10 mouse cellular contexts compared by ENCODE assay signal in genomic region chr13:31618919-31619655, GRCm38 (mm10). TPM values are rescaled to one million over a fixed set of nuclear protein-coding genes. Genes with fewer than 3 reads are reported as not detected.
DNase-seq lines count a peak whose midpoint lies in the region; ATAC-seq and TF ChIP-seq lines count a peak whose summit lies in the region.
"Had no signal": no experiment of that assay in that cellular context is flagged by ENCODE, and none has a peak within 500 bp of the region (broad histone marks: within the 10 kb centered on the region; RNA-seq: fewer than 3 reads in every experiment).

No protein-coding gene starts in this region.

- TF ChIP-seq CTCF in stomach, postnatal 0 days (IDR thresholded peaks at IDR 0.05; ENCODE audit: low read depth), result no peak

- no peak for ATAC-seq in heart, embryonic 11.5 days (replicated peaks; ENCODE audit: insufficient number of reproducible peaks, low FRiP score, low TSS enrichment)
- ATAC-seq in midbrain, embryonic 11.5 days (ENCODE audit: low FRiP score), result no peak
- no peak for ATAC-seq in midbrain, embryonic 13.5 days
- no peak for ATAC-seq in limb, embryonic 11.5 days (ENCODE audit: insufficient number of reproducible peaks, low FRiP score, low TSS enrichment, low read depth)
- no peak; the same call in 1 of the 2 replicates for ATAC-seq in stomach, postnatal 0 days (ENCODE audit: low FRiP score, low TSS enrichment)

- H3K36me3 ChIP-seq in heart, embryonic 11.5 days (ENCODE audit: control insufficient read depth, insufficient read depth, low read length), result no peaks in the 10 kb centered on the region
- H3K36me3 ChIP-seq in midbrain, embryonic 11.5 days (ENCODE audit: control insufficient read depth, insufficient read depth, low read length), result no peaks in the 10 kb centered on the region
- no peaks in the 10 kb centered on the region for H3K36me3 ChIP-seq in midbrain, embryonic 13.5 days
- H3K36me3 ChIP-seq in limb, embryonic 11.5 days (ENCODE audit: control insufficient read depth, insufficient read depth, low read length), result no peaks in the 10 kb centered on the region
- H3K36me3 ChIP-seq in stomach, postnatal 0 days (ENCODE audit: control insufficient read depth, insufficient read depth, low read length), result no peaks in the 10 kb centered on the region

- intact Hi-C loops in heart, postnatal 10 days (cut with DNase I), result loop anchor here (1.0 to 5.0 kb wide), 5 partner anchors 57 to 730 kb away; no protein-coding TSS in a partner anchor

- H3K27ac ChIP-seq in heart, embryonic 11.5 days (ENCODE audit: low read depth, low read length), result no peak overlapping the region
- no peak overlapping the region for H3K27ac ChIP-seq in midbrain, embryonic 11.5 days (ENCODE audit: low read depth, low read length)
- H3K27ac ChIP-seq in midbrain, embryonic 13.5 days, result no peak overlapping the region
- H3K27ac ChIP-seq in limb, embryonic 11.5 days (replicated peaks; ENCODE audit: low read depth, low read length), result no peak overlapping the region
- peak overlapping the region; percentile 65 for H3K27ac ChIP-seq in stomach, postnatal 0 days (replicated peaks)
- H3K27ac ChIP-seq: macrophage had no signal

- H3K9me3 ChIP-seq in heart, embryonic 11.5 days (replicated peaks; ENCODE audit: control insufficient read depth, low read length), result no peaks in the 10 kb centered on the region
- H3K9me3 ChIP-seq in midbrain, embryonic 11.5 days (ENCODE audit: control insufficient read depth, low read length), result no peaks in the 10 kb centered on the region
- no peaks in the 10 kb centered on the region for H3K9me3 ChIP-seq in midbrain, embryonic 13.5 days
- H3K9me3 ChIP-seq in limb, embryonic 11.5 days (ENCODE audit: control insufficient read depth, low read length), result no peaks in the 10 kb centered on the region
- H3K9me3 ChIP-seq in stomach, postnatal 0 days (ENCODE audit: control insufficient read depth, low read length), result no peaks in the 10 kb centered on the region

- peaks cover 95% of the 10 kb centered on the region for H3K27me3 ChIP-seq in heart, embryonic 11.5 days (ENCODE audit: control insufficient read depth, insufficient read depth, low read length)
- peaks cover 97% of the 10 kb centered on the region for H3K27me3 ChIP-seq in midbrain, embryonic 11.5 days (ENCODE audit: control insufficient read depth, insufficient read depth, low read length)
- H3K27me3 ChIP-seq in midbrain, embryonic 13.5 days, result peaks cover 99% of the 10 kb centered on the region
- H3K27me3 ChIP-seq in limb, embryonic 11.5 days (ENCODE audit: control insufficient read depth, insufficient read depth, low read length), result peaks cover 89% of the 10 kb centered on the region
- H3K27me3 ChIP-seq in stomach, postnatal 0 days (ENCODE audit: control insufficient read depth, insufficient read depth, low read length), result peaks cover 8% of the 10 kb centered on the region; the same call in 1 of the 2 replicates

- DNase-seq in heart, postnatal 10 days, result no peak
- peak; percentile 91 for DNase-seq in midbrain, embryonic 11.5 days (ENCODE audit: low spot score, missing footprints)
- no peak for DNase-seq in limb, embryonic 11.5 days (ENCODE audit: low spot score)
- no peak for DNase-seq in stomach, postnatal 0 days (ENCODE audit: low spot score)
- DNase-seq in thymus, adult 18-20 months, result no peak
- no peak for DNase-seq in right cerebral cortex, adult 2 months (ENCODE audit: low spot score in 2 of 2)

- H3K4me2 ChIP-seq in heart, embryonic 11.5 days, result no peak overlapping the region; the same call in 1 of the 2 replicates
- no peak overlapping the region for H3K4me2 ChIP-seq in midbrain, embryonic 11.5 days
- no peak overlapping the region; the same call in 1 of the 2 replicates for H3K4me2 ChIP-seq in midbrain, embryonic 13.5 days (replicated peaks)
- peak overlapping the region; percentile 36; the same call in 1 of the 2 replicates for H3K4me2 ChIP-seq in limb, embryonic 11.5 days (ENCODE audit: low read depth, severe bottlenecking)
- H3K4me2 ChIP-seq in stomach, postnatal 0 days (replicated peaks; ENCODE audit: low read depth), result peak overlapping the region; percentile 69

- 2% methylated on average over 18 of the region's 18 CpGs for WGBS in heart, embryonic 11.5 days (ENCODE audit: insufficient replicate concordance)
- WGBS in midbrain, embryonic 11.5 days, result 3% methylated on average over 18 of the region's 18 CpGs
- 4% methylated on average over 18 of the region's 18 CpGs for WGBS in midbrain, embryonic 13.5 days
- 3% methylated on average over 18 of the region's 18 CpGs for WGBS in limb, embryonic 11.5 days
- WGBS in stomach, postnatal 0 days, result 3% methylated on average over 18 of the region's 18 CpGs

- H3K4me3 ChIP-seq in heart, embryonic 11.5 days (ENCODE audit: low read depth, low read length), result 0 out of 2 replicates have a peak overlapping the region, but pooled peaks have one; percentile 27
- H3K4me3 ChIP-seq in midbrain, embryonic 11.5 days (ENCODE audit: low read depth, low read length), result no peak overlapping the region
- no peak overlapping the region; the same call in 1 of the 2 replicates for H3K4me3 ChIP-seq in midbrain, embryonic 13.5 days (replicated peaks)
- no peak overlapping the region for H3K4me3 ChIP-seq in limb, embryonic 11.5 days (ENCODE audit: low read depth, low read length)
- peak overlapping the region; percentile 47 for H3K4me3 ChIP-seq in stomach, postnatal 0 days (ENCODE audit: low read depth, low read length)

- peaks cover 8% of the 10 kb centered on the region; the same call in 1 of the 2 replicates for H3K4me1 ChIP-seq in heart, embryonic 11.5 days (ENCODE audit: control insufficient read depth, insufficient read depth, low read length)
- 0 out of 2 replicates have a peak, but pooled peaks cover 4% of the 10 kb centered on the region for H3K4me1 ChIP-seq in midbrain, embryonic 11.5 days (ENCODE audit: control insufficient read depth, insufficient read depth, low read length)
- peaks cover 18% of the 10 kb centered on the region for H3K4me1 ChIP-seq in midbrain, embryonic 13.5 days (replicated peaks)
- peaks cover 4% of the 10 kb centered on the region for H3K4me1 ChIP-seq in limb, embryonic 11.5 days (ENCODE audit: control insufficient read depth, insufficient read depth, low read length)
- H3K4me1 ChIP-seq in stomach, postnatal 0 days (replicated peaks; ENCODE audit: control insufficient read depth, insufficient read depth), result no peaks in the 10 kb centered on the region

- H3K9ac ChIP-seq in heart, embryonic 11.5 days (ENCODE audit: low read depth, low read length), result no peak overlapping the region
- no peak overlapping the region for H3K9ac ChIP-seq in midbrain, embryonic 11.5 days (ENCODE audit: low read length)
- H3K9ac ChIP-seq in midbrain, embryonic 13.5 days (replicated peaks), result no peak overlapping the region
- no peak overlapping the region for H3K9ac ChIP-seq in limb, embryonic 11.5 days (ENCODE audit: low read length)
- H3K9ac ChIP-seq in stomach, postnatal 0 days (ENCODE audit: low read length), result peak overlapping the region; percentile 48; the same call in 1 of the 2 replicates

- no peak for TF ChIP-seq EP300 in stomach, postnatal 0 days (optimal IDR thresholded peaks at IDR 0.05)

RNA-seq across cellular contexts. Expression of gene Foxf2, which starts 6.5 kb away (rescaled TPM):
- polyA plus RNA-seq in heart, embryonic 11.5 days (2014; fragmentation: Nextera tagmentation; extraction: Ambion mirVana), result 1.1 and 1.7 TPM in 2 replicates
- total RNA-seq in heart, postnatal 10 days (2021), result under 1 TPM in 1 of 2 experiments, not detected in 1; 0.10 TPM
- polyA plus RNA-seq in midbrain, embryonic 11.5 days (2014; fragmentation: Nextera tagmentation; extraction: Ambion mirVana), result 5.1 and 5.6 TPM in 2 replicates
- 4.3 and 5.0 TPM in 2 replicates for polyA plus RNA-seq in midbrain, embryonic 13.5 days (2015; fragmentation: Nextera tagmentation; extraction: Ambion mirVana)
- polyA plus RNA-seq in limb, embryonic 11.5 days (2014; fragmentation: Nextera tagmentation; extraction: Ambion mirVana), result 0.20 and 0.71 TPM in 2 replicates
- 10.0 and 12.5 TPM in 2 replicates for polyA plus RNA-seq in stomach, postnatal 0 days (2015; fragmentation: Nextera tagmentation; extraction: Ambion mirVana)
- polyA plus RNA-seq: macrophage; testis, adult 2 months had no signal

RNA-seq across cellular contexts. Expression of gene A530084C06Rik, which starts 60.0 kb away (rescaled TPM):
- polyA plus RNA-seq in heart, embryonic 11.5 days (2014; fragmentation: Nextera tagmentation; extraction: Ambion mirVana), result not detected in 2 replicates
- under 1 TPM in 1 of 2 experiments, not detected in 1; 0.07 TPM for total RNA-seq in heart, postnatal 10 days (2021)
- not detected in 2 replicates for polyA plus RNA-seq in midbrain, embryonic 11.5 days (2014; fragmentation: Nextera tagmentation; extraction: Ambion mirVana)
- not detected in 2 replicates for polyA plus RNA-seq in midbrain, embryonic 13.5 days (2015; fragmentation: Nextera tagmentation; extraction: Ambion mirVana)
- polyA plus RNA-seq in limb, embryonic 11.5 days (2014; fragmentation: Nextera tagmentation; extraction: Ambion mirVana), result not detected in 2 replicates
- polyA plus RNA-seq in stomach, postnatal 0 days (2015; fragmentation: Nextera tagmentation; extraction: Ambion mirVana), result not detected in 2 replicates
- polyA plus RNA-seq: macrophage had no signal

Comparison
In these comparisons a context has a peak if more than half of its experiments do, and no peak if none do; other contexts are left out.
1. H3K4me2 ChIP-seq: peak in limb, embryonic 11.5 days (single experiment) and stomach, postnatal 0 days (single experiment); none in heart, embryonic 11.5 days (single experiment), midbrain, embryonic 11.5 days (single experiment) and midbrain, embryonic 13.5 days (single experiment).
2. H3K4me3 ChIP-seq: peak in heart, embryonic 11.5 days (single experiment) and stomach, postnatal 0 days (single experiment); none in midbrain, embryonic 11.5 days (single experiment), midbrain, embryonic 13.5 days (single experiment) and limb, embryonic 11.5 days (single experiment).